Mouse (Mus musculus) monocyte, adult 2 months (primary cell): ENCODE data around the gene Rps6kb2.

Source experiments
- DNase-seq, 2 experiments: peaks; one replicate each; pipeline ENCODE4 v3.0.0; 2022; ENCODE audit warnings: low spot score in 2 of 2, low read depth in 1 of 2

The Rps6kb2 gene

DNA sequence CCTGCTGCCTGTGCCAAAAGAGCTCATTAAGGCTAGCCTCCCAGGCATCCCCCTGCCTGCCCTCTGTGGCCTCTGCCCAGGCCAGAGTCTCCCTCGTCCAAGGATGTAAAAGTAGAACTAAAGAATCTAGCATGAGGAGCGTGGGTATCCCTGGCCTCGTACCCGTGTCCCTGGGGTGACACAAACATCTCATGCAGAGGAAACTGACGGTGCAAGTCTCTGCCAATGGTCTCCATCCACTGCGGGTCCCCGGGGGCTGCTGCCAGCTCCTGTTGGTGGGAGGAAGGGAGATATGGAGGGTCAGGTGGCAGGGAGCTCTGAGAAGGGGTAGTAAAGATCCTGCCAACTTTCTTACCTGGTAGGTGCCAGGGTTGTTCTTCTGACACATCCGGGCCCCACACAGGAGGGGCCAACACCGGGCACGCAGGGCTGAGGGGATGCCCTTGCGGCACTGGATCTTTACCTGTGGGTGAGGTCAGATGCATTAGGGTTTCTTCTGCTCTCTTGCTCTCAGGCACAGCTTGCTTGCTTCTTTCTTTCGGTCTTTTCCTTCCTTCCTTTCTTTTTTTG lies 26.0 kb upstream of the Rps6kb2 start:
- DNase-seq: no peak

DNA sequence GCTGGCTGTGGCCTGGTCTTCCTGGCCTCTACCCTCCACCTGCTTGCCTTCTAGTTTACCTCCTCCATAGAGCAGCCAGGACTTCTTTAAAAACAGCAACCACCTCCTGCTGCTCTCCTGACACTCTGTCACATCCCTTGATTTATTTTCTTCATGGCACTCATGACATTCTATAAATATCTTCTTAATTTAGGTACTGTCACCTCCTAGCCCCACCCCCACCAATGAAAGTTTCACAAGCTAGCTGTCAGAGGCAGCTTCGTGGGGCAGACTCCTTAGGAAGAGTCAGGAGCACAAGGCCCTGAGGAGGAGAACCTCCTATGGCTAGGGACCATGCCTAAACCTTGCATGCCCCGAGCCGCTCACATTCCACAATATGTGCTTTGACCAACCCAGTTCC lies 24.1 kb upstream of the Rps6kb2 start:
- no peak for DNase-seq

DNA sequence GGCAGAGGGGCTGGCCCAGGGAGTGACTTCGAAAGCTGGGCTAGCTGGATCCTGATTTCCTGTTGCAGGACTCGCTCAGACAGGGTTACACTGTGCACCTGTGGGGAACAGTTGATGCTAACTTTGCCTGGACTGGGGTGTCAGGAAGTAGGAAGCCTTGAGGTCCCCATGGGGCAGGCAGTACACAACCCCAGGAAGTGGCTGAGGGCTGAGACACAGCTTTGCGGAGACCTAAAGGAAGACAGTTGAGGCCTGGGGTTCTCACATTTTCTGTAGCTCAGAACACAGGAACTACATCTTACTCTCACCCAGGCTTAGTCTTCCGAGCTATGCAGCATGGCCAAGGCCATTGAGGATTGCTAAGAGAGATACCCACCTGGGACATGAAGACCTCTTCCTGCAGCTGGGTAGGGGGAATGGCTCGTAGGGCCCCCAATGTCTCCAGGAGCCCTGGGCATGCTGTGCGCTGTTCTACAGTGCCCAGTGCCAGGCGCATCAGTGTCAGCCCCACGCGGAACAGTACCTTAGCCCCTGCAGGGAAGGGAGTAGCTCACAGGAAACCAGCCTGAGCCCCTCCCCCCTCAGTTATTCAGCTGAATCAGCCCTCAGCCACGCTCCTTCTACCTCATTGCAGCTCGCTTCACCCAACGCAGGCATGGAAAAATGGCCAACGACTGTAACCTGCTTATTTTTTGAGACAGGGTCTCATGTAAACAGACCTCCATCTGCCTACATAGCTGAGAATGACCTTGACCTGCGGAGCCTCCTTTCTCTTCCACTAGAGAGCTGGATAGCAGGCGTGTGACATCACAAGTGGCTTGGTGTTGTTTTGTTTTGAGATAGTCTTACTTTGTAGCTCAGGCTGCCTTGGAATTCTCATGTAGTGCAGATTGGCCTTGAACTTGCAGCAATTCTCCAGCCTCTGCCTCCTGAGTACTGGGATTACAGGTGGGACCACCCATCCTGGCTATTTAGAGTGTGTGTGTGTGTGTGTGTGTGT lies 22.1 kb upstream of the Rps6kb2 start:
- DNase-seq: no peak

GRCm38 (mm10) chr19:4183689-4184088 lies 20.5 kb upstream of the Rps6kb2 start:
- no peak for DNase-seq

DNA sequence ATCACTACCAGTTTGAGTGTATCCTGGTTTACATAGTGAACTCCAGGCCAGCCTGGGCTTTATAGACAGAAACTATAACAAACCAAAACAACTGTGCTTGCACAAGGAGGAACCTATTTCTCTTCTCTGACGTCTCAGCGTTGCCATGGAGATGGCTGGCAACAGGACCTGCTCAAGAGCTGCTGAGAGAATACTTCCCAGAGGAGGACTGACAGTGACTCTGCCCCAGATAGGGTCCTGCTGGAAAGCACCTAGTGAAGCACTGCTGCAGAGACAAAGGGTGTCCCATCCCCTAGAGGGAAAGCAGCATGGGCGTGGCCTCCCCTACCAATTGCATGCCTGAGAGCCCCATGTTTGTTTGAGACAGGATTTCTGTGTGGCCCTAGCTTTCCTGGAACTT lies 18.7 kb upstream of the Rps6kb2 start:
- DNase-seq: peak; percentile 76 to 82

GRCm38 (mm10) chr19:4180411-4180810 lies 17.3 kb upstream of the Rps6kb2 start:
- no peak for DNase-seq

DNA sequence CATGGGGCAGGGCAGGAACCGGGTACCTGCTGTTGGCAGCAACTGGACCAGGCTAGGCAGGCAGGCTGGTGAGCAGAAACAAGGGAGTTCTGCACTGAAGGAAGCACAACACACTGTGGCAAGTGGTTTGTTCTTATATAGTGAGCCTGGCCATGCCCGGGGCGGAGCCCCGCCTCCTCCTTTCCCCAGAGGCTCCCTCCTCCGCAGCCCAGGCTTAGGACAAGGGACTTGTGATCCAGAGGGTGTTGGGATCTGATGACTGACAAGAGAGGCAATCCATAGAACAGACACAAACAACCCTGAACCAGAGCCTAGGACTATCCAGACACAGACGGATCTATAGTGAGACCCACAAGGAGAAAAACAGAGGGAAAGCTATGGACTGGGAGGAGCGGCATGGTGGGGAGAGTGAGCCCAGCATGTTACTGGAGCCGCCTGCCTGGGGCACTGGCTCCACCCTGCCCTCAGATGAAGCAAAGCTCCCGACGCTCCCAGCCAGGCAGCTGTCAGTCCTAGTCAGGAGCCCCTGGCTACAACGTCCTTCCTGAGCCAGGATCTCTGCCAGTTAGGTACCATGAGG lies 12.3 kb upstream of the Rps6kb2 start, which contains the start of gene Carns1:
Gene Carns1 (minus strand): TSS at position 112 of the 580 bp plus-strand sequence.
- DNase-seq: no peak

DNA sequence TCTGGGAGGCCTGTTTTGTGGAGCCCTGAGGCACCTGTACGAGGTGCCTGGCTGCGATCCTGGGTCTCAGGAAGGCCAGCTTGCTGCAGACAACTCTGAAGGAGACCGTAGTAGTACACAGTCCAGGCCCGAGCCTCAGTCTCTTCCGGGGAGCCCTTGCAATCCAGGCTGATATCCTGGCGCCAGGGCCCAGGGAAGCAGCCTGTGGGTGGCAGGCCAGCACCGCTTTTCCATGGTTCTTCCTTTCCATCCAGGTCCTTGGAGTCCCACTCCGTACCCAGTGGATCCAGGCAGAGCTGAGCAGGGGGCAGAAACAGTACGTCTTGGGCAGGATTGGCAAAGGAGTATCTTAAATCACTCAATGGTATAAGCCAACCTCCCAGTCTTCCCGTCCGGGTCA lies 9.8 kb upstream of the Rps6kb2 start:
- DNase-seq: no peak

DNA sequence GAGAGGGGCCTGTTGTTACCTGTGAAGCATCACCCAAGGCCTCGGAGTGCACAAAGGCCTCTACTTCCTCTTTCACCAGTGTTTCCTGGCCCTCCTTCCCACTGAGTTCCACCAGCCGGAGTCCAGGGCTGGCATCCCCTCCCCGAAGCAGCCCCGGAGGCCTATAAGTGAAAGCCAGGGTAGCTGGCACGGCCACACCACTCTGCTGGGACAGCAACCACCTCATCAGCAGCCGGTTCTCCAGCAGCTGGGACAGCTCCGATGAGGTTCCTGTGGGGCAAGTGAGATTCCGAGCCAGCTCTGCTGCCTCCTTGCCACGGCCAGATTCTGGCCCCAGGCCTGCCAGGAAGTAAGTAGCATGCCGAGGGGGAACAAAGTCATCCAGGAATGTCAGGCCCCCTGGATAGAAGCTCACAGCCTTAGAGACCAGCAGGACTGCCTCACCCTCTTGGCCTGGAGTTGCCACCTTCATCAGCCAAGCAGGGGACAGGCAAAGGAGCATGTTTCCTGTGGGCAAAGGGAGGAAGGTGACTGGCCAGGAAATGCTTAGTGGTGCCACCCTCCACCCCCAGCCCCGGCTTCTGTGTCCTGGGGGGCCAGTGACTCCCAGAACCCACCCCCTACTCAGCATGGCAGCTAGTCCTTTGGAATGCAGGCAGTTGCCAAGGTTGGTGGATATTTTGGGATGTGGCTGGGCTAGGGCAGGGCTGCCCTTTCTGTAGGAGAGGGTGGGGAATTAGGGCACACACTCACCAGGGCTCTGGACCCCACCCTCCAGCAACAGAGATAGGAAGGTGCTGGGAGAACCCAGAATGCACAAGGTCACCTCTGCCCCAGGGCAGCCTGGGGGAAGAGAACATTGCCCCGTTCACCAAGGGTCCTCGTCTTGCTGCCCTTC lies 8.5 kb upstream of the Rps6kb2 start:
- DNase-seq: peak in 1 of 2 experiments; percentile 30

DNA sequence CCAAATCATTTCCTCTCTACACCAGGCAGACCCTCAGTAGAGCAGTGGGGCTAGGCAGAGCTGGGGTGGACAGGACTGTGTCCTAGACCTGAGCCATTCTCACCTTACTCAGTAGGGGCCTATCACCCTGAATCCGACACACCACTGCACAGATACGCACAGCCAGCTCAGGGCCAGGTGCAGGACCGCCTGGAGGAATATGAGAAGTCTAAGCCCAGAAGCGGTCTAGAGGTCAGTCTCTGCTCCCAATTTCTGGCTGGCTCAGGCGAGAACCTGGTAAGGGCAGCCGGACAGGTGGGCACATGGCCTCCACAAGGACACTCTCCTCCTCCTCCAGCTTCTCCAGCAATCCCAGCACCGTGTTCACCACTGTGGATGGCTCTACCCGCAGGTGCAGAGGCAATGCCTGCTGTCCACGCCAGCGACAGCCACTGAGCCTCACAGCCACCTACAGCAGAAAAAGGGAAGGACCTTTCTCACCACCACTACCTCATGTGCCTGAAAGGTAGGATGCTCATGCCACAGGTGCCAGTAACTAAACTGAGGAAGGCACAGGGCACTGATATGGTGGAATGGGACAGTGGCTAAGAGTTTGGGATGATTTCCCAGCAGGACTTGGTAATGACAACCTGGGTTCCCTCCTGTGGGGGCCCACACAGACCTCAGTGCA lies 7.7 kb upstream of the Rps6kb2 start:
- DNase-seq: no peak

- DNase-seq: no peak
Observed at GRCm38 (mm10) chr19:4169810-4170209, 6.7 kb upstream of the Rps6kb2 start.

- peak; percentile 98 for DNase-seq
Observed at GRCm38 (mm10) chr19:4169378-4169784, 6.2 kb upstream of the Rps6kb2 start.

DNA sequence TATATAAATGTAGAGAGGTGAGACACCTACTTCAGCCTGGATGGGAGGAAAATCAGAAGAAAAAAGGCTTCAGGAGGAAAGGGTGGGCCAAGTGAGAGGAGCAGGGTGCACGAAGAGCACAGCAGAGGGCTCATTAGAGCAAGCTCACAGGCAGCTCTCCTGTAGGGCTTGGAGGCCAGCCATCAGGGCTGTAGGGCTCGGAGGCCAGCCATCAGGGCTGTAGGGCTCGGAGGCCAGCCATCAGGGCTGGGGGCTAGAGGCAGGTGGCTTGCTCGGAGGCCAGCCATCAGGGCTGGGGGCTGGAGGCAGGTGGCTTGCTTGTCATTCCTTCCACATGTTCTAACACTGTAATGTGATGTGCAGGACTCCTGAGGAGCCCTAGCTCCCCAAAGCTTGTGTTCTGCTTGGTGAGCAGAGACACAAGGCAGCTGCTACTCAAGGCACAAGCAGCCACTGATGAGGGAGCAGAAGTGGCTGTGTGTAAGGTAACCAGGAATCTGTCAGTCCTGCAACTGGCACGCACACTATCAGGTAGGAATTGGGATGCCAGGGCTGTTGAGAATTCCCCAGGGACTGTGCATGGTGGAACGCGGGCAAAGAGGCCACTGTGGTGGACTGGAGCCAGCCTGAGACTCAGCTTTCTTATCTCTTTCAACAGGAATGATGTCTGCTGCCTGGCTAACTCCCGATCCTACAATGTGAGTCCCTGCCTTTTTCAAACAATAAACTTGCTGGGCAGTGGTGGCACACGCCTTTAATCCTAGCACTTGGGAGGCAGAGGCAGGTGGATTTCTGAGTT lies 3.7 kb upstream of the Rps6kb2 start:
- no peak for DNase-seq

GRCm38 (mm10) chr19:4164721-4165120 lies 1.6 kb upstream of the Rps6kb2 start:
- no peak for DNase-seq

DNA sequence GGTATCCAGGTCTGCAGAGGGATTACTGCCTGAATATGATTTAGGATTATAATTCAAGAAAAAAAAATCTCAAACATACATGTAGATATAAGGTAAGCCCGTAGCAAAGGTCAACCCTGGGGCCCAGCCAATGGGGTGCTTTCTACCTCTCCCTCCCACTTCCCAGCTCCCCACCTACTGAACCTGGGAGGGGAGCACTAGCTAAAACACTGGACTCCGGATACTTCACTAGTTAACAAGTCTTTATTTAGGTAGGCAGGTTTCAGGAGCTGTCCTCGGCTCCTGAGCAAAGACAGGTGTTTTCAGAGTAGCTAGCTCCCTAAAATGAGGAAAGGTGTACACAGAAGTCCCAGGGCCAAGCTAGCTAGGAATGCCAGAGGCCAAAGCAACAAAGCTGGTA lies 946 bp upstream of the Rps6kb2 start:
- no peak for DNase-seq

GRCm38 (mm10) chr19:4163543-4163887 lies 361 bp upstream of the Rps6kb2 start:
- DNase-seq: no peak

GRCm38 (mm10) chr19:4159049-4159448 lies 4.1 kb downstream of the Rps6kb2 start:
- no peak for DNase-seq

- no peak for DNase-seq
Observed at GRCm38 (mm10) chr19:4156771-4157170, 6.4 kb downstream of the Rps6kb2 start.

- DNase-seq: no peak
Observed at GRCm38 (mm10) chr19:4156073-4156579, 7.0 kb downstream of the Rps6kb2 start.
